Mouse (Mus musculus) embryonic facial prominence, embryonic 13.5 days (tissue): ENCODE data around the gene Tmco4. TPM values are rescaled to one million over a fixed set of nuclear protein-coding genes. Genes with fewer than 3 reads are reported as not detected.

Experiments
- ATAC-seq: fragments of 200-750 bp; cut with Nextera tagmentation; 2 replicates; pipeline ENCODE4 v1.8.0; 2017; ENCODE audit warnings: low read depth; ENCODE audit not compliant: insufficient number of reproducible peaks, insufficient read depth, low FRiP score, low TSS enrichment
- H3K27ac ChIP-seq: fragments of 300-500 bp; sonication (generic); 2 replicates; pipeline ENCODE4 v1.5.1; 2015; ENCODE audit warnings: moderate library complexity, mild to moderate bottlenecking, inconsistent platforms
- H3K27me3 ChIP-seq: fragments of 300-500 bp; sonication (generic); 2 replicates; pipeline ENCODE4 v1.6.1; 2015; ENCODE audit warnings: mild to moderate bottlenecking, inconsistent platforms
- H3K36me3 ChIP-seq: fragments of 300-500 bp; sonication (generic); 2 replicates; pipeline ENCODE4 v1.6.1; 2015; ENCODE audit warnings: mild to moderate bottlenecking, inconsistent platforms
- H3K4me1 ChIP-seq: fragments of 300-500 bp; sonication (generic); 2 replicates; pipeline ENCODE4 v1.6.1; 2015; ENCODE audit warnings: inconsistent platforms
- H3K4me2 ChIP-seq: fragments of 300-500 bp; sonication (generic); 2 replicates; pipeline ENCODE4 v1.6.1; 2015; ENCODE audit warnings: moderate library complexity, mild to moderate bottlenecking, inconsistent platforms
- H3K4me3 ChIP-seq: fragments of 300-500 bp; sonication (generic); 2 replicates; pipeline ENCODE4 v1.5.1; 2015; ENCODE audit warnings: mild to moderate bottlenecking, inconsistent platforms
- H3K9ac ChIP-seq: fragments of 300-500 bp; sonication (generic); 2 replicates; pipeline ENCODE4 v1.6.1; 2015; ENCODE audit warnings: mild to moderate bottlenecking, inconsistent platforms
- H3K9me3 ChIP-seq: fragments of 300-500 bp; sonication (generic); 2 replicates; pipeline ENCODE4 v1.6.1; 2016; ENCODE audit warnings: inconsistent platforms
- WGBS: fragments of 180-500 bp; shearing (Covaris S2); methylation state at CpG from one replicate; pipeline ENCODE4 v1.1.7; 2015; ENCODE audit warnings: mixed read lengths; 5-methylcytosine and 5-hydroxymethylcytosine counted together
- polyA plus RNA-seq: library from polyadenylated mRNA; unstranded; fragments of >200 nt; fragmentation: Nextera tagmentation; extraction: Ambion mirVana; gene quantifications from 2 replicates; pipeline ENCODE4 v1.2.1, GENCODE M21; 2015

Gene Tmco4
- polyA plus RNA-seq, 1 experiment from 2014 or later: 3.3 TPM

- Histone ChIP-seq H3K4me2 (no peak overlapping the region), H3K27ac (no peak overlapping the region), H3K27me3 (peaks cover 10% of the 10 kb centered on the region), H3K9me3 (no peaks in the 10 kb centered on the region), H3K9ac (no peak overlapping the region), H3K4me3 (no peak overlapping the region), H3K4me1 (peaks cover 18% of the 10 kb centered on the region), H3K36me3 (no peaks in the 10 kb centered on the region)
- no peak for ATAC-seq
- whole genome bisulfite sequencing: 80% methylated on average over 5 of the region's 5 CpGs
Observed at GRCm38 (mm10) chr4:139042611-139043010, 69.9 kb downstream of the Tmco4 start.

GRCm38 (mm10) chr4:139043600-139043999 lies 70.9 kb downstream of the Tmco4 start:
- 86% methylated on average over 2 of the region's 2 CpGs for WGBS
- Histone ChIP-seq H3K9me3 (no peaks in the 10 kb centered on the region), H3K4me2 (no peak overlapping the region), H3K4me1 (peaks cover 14% of the 10 kb centered on the region), H3K27me3 (peaks cover 10% of the 10 kb centered on the region), H3K27ac (no peak overlapping the region), H3K36me3 (no peaks in the 10 kb centered on the region), H3K9ac (no peak overlapping the region), H3K4me3 (no peak overlapping the region)
- ATAC-seq: no peak

DNA sequence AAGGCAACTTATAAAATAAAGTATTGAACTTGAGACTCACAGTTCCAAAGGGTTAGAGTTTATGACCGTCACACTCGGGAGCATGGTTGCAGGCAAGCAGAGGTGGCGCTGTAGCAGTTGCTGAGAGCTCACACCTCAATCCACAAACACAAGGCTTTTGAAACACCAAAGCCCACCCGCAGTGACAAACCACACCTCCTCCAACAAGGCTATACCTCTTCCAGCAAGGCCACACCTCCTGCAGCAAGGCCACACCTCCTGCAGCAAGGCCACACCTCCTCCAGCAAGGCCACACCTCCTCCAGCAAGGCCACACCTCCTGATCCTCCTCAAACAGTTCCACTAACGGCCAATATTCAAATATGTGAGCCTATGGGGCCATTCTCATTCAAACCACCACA lies 71.9 kb downstream of the Tmco4 start:
- ATAC-seq: no peak
- Histone ChIP-seq H3K9me3 (no peaks in the 10 kb centered on the region), H3K4me2 (no peak overlapping the region), H3K4me1 (peaks cover 14% of the 10 kb centered on the region), H3K36me3 (no peaks in the 10 kb centered on the region), H3K27ac (no peak overlapping the region), H3K9ac (no peak overlapping the region), H3K4me3 (no peak overlapping the region), H3K27me3 (peaks cover 8% of the 10 kb centered on the region)
- 93% methylated on average over 5 of the region's 5 CpGs for WGBS

DNA sequence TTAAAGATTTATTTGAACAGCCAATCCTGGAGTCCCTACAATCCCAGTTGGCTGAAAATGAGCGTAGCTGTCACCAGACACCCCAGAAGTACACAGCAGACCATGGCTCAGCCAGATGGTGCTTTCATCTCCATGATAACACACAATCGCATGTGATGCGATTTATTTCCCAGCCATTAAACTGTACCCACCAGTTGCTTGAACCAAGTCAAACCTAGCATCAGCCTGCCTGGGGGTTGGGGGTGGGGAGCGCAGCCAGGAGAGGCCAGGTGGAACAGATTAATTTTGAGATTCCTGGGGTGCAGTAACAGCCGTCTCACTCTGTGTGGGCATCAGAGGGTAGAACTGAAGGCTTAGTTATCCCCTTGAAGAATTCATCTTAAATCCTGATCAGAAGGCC lies 73.7 kb downstream of the Tmco4 start:
- no peaks in the 10 kb centered on the region for H3K27me3 ChIP-seq
- no peaks in the 10 kb centered on the region for H3K9me3 ChIP-seq
- H3K4me1 ChIP-seq: no peaks in the 10 kb centered on the region
- no peak overlapping the region for H3K4me3 ChIP-seq
- no peak overlapping the region for H3K27ac ChIP-seq
- no peak overlapping the region for H3K9ac ChIP-seq
- WGBS: 41% methylated on average over 5 of the region's 5 CpGs
- H3K4me2 ChIP-seq: no peak overlapping the region
- ATAC-seq: no peak
- no peaks in the 10 kb centered on the region for H3K36me3 ChIP-seq

GRCm38 (mm10) chr4:139048518-139048917 lies 75.8 kb downstream of the Tmco4 start:
- 74% methylated on average over 6 of the region's 6 CpGs for WGBS

GRCm38 (mm10) chr4:139052796-139053195 lies 80.1 kb downstream of the Tmco4 start:
- ATAC-seq: no peak
- Histone ChIP-seq H3K4me1 (no peaks in the 10 kb centered on the region), H3K4me2 (no peak overlapping the region), H3K9ac (no peak overlapping the region), H3K36me3 (no peaks in the 10 kb centered on the region), H3K27me3 (no peaks in the 10 kb centered on the region), H3K4me3 (no peak overlapping the region), H3K9me3 (no peaks in the 10 kb centered on the region), H3K27ac (no peak overlapping the region)
- 80% methylated on average over 7 of the region's 7 CpGs for WGBS

More at GRCm38 (mm10) chr4:139048518-139048917, 75.8 kb downstream of the Tmco4 start:
- Histone ChIP-seq H3K9me3 (no peaks in the 10 kb centered on the region), H3K4me3 (no peak overlapping the region), H3K27me3 (no peaks in the 10 kb centered on the region), H3K9ac (no peak overlapping the region), H3K4me2 (no peak overlapping the region), H3K4me1 (no peaks in the 10 kb centered on the region), H3K36me3 (no peaks in the 10 kb centered on the region), H3K27ac (no peak overlapping the region)
- ATAC-seq: no peak

- H3K27ac ChIP-seq: no peak overlapping the region
- WGBS: 67% methylated on average over 5 of the region's 5 CpGs
- no peak overlapping the region for H3K4me2 ChIP-seq
- no peaks in the 10 kb centered on the region for H3K27me3 ChIP-seq
- H3K4me1 ChIP-seq: no peaks in the 10 kb centered on the region
- no peak for ATAC-seq
- H3K9ac ChIP-seq: no peak overlapping the region
- H3K9me3 ChIP-seq: no peaks in the 10 kb centered on the region
- no peak overlapping the region for H3K4me3 ChIP-seq
- H3K36me3 ChIP-seq: no peaks in the 10 kb centered on the region
Observed at GRCm38 (mm10) chr4:139053391-139053790, 80.7 kb downstream of the Tmco4 start.

DNA sequence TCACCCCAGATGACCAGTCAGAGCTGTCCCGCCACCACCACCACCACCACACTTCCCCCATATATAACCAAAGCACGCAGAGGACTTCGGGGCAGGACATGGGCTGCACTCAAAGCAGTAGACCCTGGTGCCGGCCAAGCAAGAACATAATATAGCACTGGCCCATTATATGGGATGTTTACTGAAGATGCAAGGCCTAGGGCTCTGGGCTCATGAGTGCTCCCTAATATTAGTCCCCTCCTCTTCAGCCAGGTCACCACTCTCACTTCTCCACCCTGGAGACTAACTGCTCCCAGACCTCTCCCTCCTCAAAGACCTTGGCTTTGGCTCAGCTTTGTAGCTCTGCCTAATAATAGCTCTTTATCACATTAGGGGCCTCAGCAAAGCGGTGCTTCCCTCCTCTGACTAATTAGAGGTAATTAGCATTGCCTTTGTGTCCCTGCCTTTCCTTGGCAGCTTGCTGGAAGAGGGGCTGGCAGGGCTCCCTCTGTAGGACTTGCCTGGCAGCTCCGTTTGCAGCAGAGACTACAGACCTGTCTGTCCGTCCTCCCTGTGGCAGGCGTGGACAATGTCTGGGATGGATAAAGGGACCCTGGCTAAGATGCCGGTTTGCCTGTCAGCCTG lies 81.7 kb downstream of the Tmco4 start:
- 43% methylated on average over 9 of the region's 9 CpGs for WGBS

DNA sequence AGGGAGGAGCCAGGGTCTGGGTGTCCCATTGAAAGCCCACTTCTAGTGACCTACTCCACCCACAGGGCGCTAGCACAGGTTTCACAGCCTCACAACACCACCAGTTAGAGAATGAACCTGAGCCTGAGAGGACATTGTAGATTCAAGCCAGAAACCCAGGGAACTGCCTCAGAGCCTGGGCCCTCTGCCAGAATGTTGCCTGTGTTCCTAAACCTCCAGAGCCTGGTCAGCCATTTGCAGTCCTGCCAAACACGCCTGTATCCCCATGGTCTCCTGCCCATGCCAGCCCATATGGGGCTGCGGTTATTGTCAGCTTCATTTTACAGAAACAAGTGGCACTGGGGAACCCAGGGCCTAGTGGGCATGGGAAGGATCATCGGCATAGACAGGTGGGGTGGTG lies 82.6 kb downstream of the Tmco4 start:
- Histone ChIP-seq H3K27ac (no peak overlapping the region), H3K4me3 (no peak overlapping the region), H3K36me3 (no peaks in the 10 kb centered on the region), H3K27me3 (no peaks in the 10 kb centered on the region), H3K9ac (no peak overlapping the region), H3K9me3 (no peaks in the 10 kb centered on the region), H3K4me1 (no peaks in the 10 kb centered on the region), H3K4me2 (no peak overlapping the region)
- no peak for ATAC-seq
- WGBS: 84% methylated on average over 4 of the region's 4 CpGs

More for the DNA sequence above, 81.7 kb downstream of the Tmco4 start:
- Histone ChIP-seq H3K9me3 (no peaks in the 10 kb centered on the region), H3K36me3 (no peaks in the 10 kb centered on the region), H3K4me3 (no peak overlapping the region), H3K4me1 (no peaks in the 10 kb centered on the region), H3K4me2 (no peak overlapping the region), H3K27me3 (no peaks in the 10 kb centered on the region), H3K27ac (no peak overlapping the region), H3K9ac (no peak overlapping the region)
- ATAC-seq: no peak

GRCm38 (mm10) chr4:139055744-139056143 lies 83.1 kb downstream of the Tmco4 start:
- WGBS: 70% methylated on average over 3 of the region's 3 CpGs
- H3K9me3 ChIP-seq: no peaks in the 10 kb centered on the region
- H3K4me1 ChIP-seq: no peaks in the 10 kb centered on the region
- no peak for ATAC-seq
- no peak overlapping the region for H3K27ac ChIP-seq
- no peak overlapping the region for H3K9ac ChIP-seq
- no peak overlapping the region for H3K4me2 ChIP-seq
- no peaks in the 10 kb centered on the region for H3K27me3 ChIP-seq
- H3K4me3 ChIP-seq: no peak overlapping the region
- H3K36me3 ChIP-seq: no peaks in the 10 kb centered on the region

DNA sequence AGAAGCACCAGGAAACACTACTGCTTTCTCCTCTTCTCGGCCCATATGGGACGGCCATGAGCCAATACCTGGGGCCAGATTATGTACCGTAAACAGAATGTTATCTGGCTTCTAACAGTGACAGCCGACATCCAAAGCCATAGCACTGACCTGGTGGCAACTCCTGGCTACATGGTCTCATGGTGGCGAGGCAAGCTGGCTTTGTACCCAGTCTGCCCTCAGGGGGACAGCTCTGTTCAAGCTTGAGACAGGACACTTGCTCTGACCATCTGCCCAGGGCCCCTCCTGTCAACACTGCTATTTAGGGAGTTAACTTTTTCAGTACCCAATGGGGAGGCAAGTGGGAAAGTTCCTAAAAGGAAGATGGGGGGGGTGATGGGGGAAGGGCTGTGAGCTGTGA lies 84.6 kb downstream of the Tmco4 start:
- WGBS: 62% methylated on average over 5 of the region's 5 CpGs
- Histone ChIP-seq H3K4me3 (no peak overlapping the region), H3K4me2 (no peak overlapping the region), H3K27me3 (no peaks in the 10 kb centered on the region), H3K27ac (no peak overlapping the region), H3K4me1 (no peaks in the 10 kb centered on the region), H3K36me3 (no peaks in the 10 kb centered on the region), H3K9ac (no peak overlapping the region), H3K9me3 (no peaks in the 10 kb centered on the region)
- ATAC-seq: no peak

DNA sequence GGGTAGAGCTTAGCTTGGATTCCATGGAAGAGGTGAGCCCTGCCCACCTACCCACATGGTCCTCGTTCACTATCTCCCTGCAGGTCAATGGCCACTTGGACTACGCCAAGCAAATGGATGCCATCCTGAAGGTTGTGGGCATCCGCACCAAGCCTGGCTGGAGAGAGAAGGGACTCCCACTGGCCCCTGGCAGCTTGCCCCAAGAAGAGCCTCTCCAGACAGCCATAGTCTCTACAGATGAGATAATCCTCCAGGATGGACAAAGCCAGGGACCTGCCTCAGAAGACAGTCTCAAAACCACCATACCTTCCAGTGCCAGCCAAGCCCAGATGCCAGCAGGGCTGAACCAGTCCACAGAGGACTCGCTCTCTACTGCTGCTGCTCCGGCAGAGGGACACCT lies 85.3 kb downstream of the Tmco4 start:
- no peak for ATAC-seq
- no peaks in the 10 kb centered on the region for H3K27me3 ChIP-seq
- H3K9me3 ChIP-seq: no peaks in the 10 kb centered on the region
- H3K36me3 ChIP-seq: no peaks in the 10 kb centered on the region
- H3K4me2 ChIP-seq: no peak overlapping the region
- 81% methylated on average over 5 of the region's 5 CpGs for WGBS
- H3K4me3 ChIP-seq: no peak overlapping the region
- H3K4me1 ChIP-seq: no peaks in the 10 kb centered on the region
- no peak overlapping the region for H3K9ac ChIP-seq
- H3K27ac ChIP-seq: no peak overlapping the region
